Mouse (Mus musculus): ENCODE results near the gene Sgms1. TPM values are rescaled to one million over a fixed set of nuclear protein-coding genes. Genes with fewer than 3 reads are reported as not detected.

Gene Sgms1
- total and polyA plus RNA-seq, 3 experiments = 27.0 to 62.1 (median 60.5) TPM

GRCm38 (mm10) chr19:32311063-32311462 is 78.5 kb downstream of the Sgms1 start:
- Histone ChIP-seq H3K36me3 (ENCODE audit: control insufficient read depth, insufficient read depth, low read length) (no peaks in the 10 kb centered on the region; the same call in none of the 2 replicates), H3K27ac (no peak overlapping the region), H3K4me3 (no peak overlapping the region), H3K79me2 (replicated peaks; ENCODE audit: control insufficient read depth, insufficient read depth, low read length) (0 out of 2 replicates have a peak, but pooled peaks cover 1% of the 10 kb centered on the region), H3K27me3 (ENCODE audit: control insufficient read depth, insufficient read depth, low read length) (no peaks in the 10 kb centered on the region), H3K9ac (ENCODE audit: low read depth, low read length) (no peak overlapping the region), H3K4me1 (ENCODE audit: control insufficient read depth, insufficient read depth, low read length) (peaks cover 4% of the 10 kb centered on the region)
- 71% methylated on average over 3 of the region's 3 CpGs for WGBS
- intact Hi-C loops (cut with DNase I) = no loop called here
- no peak for DNase-seq
- TF ChIP-seq CTCF (IDR thresholded peaks at IDR 0.05) (no peak), POLR2A (IDR thresholded peaks at IDR 0.05; ENCODE audit: insufficient read depth, low read depth, low read length) (no peak), EP300 (IDR thresholded peaks at IDR 0.05; ENCODE audit: insufficient read depth, low read depth, low read length) (no peak)

- intact Hi-C loops (cut with DNase I) = no loop called here
- Histone ChIP-seq H3K27me3 (ENCODE audit: control insufficient read depth, insufficient read depth, low read length) (no peaks in the 10 kb centered on the region), H3K4me1 (ENCODE audit: control insufficient read depth, insufficient read depth, low read length) (peaks cover 5% of the 10 kb centered on the region), H3K36me3 (ENCODE audit: control insufficient read depth, insufficient read depth, low read length) (peaks cover 3% of the 10 kb centered on the region), H3K9ac (ENCODE audit: low read depth, low read length) (no peak overlapping the region), H3K4me3 (no peak overlapping the region), H3K79me2 (replicated peaks; ENCODE audit: control insufficient read depth, insufficient read depth, low read length) (0 out of 2 replicates have a peak, but pooled peaks cover under 1% of the 10 kb centered on the region), H3K27ac (no peak overlapping the region)
- TF ChIP-seq CTCF (IDR thresholded peaks at IDR 0.05) (0 out of 2 replicates have a peak, but pooled peaks have one; percentile 12), POLR2A (IDR thresholded peaks at IDR 0.05; ENCODE audit: insufficient read depth, low read depth, low read length) (no peak), EP300 (IDR thresholded peaks at IDR 0.05; ENCODE audit: insufficient read depth, low read depth, low read length) (no peak)
- no peak for DNase-seq
- WGBS = 96% methylated on average over 5 of the region's 5 CpGs
These were observed 79.0 kb downstream of the Sgms1 start for GRCm38 (mm10) chr19:32310483-32310882.

GRCm38 (mm10) chr19:32309346-32309745 is 80.2 kb downstream of the Sgms1 start:
- Histone ChIP-seq H3K79me2 (replicated peaks; ENCODE audit: control insufficient read depth, insufficient read depth, low read length) (no peaks in the 10 kb centered on the region), H3K36me3 (ENCODE audit: control insufficient read depth, insufficient read depth, low read length) (peaks cover 11% of the 10 kb centered on the region), H3K4me1 (ENCODE audit: control insufficient read depth, insufficient read depth, low read length) (peaks cover 7% of the 10 kb centered on the region), H3K27me3 (ENCODE audit: control insufficient read depth, insufficient read depth, low read length) (no peaks in the 10 kb centered on the region), H3K9ac (ENCODE audit: low read depth, low read length) (no peak overlapping the region), H3K27ac (no peak overlapping the region), H3K4me3 (no peak overlapping the region)
- intact Hi-C loops (cut with DNase I) = no loop called here
- 60% methylated on average over 3 of the region's 3 CpGs for WGBS
- peak; percentile 47 to 72 for DNase-seq
- TF ChIP-seq CTCF (IDR thresholded peaks at IDR 0.05) (no peak), EP300 (IDR thresholded peaks at IDR 0.05; ENCODE audit: insufficient read depth, low read depth, low read length) (0 out of 2 replicates have a peak, but pooled peaks have one; percentile 44)

- DNase-seq = no peak
- Histone ChIP-seq H3K4me1 (ENCODE audit: control insufficient read depth, insufficient read depth, low read length) (peaks cover 7% of the 10 kb centered on the region), H3K27me3 (ENCODE audit: control insufficient read depth, insufficient read depth, low read length) (no peaks in the 10 kb centered on the region), H3K27ac (no peak overlapping the region), H3K36me3 (ENCODE audit: control insufficient read depth, insufficient read depth, low read length) (peaks cover 11% of the 10 kb centered on the region), H3K4me3 (no peak overlapping the region), H3K79me2 (replicated peaks; ENCODE audit: control insufficient read depth, insufficient read depth, low read length) (no peaks in the 10 kb centered on the region), H3K9ac (ENCODE audit: low read depth, low read length) (no peak overlapping the region)
- no peak for TF ChIP-seq EP300 (IDR thresholded peaks at IDR 0.05; ENCODE audit: insufficient read depth, low read depth, low read length)
- no peak for TF ChIP-seq CTCF (IDR thresholded peaks at IDR 0.05)
- TF ChIP-seq POLR2A (IDR thresholded peaks at IDR 0.05; ENCODE audit: insufficient read depth, low read depth, low read length) = no peak
- WGBS = 98% methylated on average over 3 of the region's 3 CpGs
- intact Hi-C loops (cut with DNase I) = no loop called here
These were observed 81.2 kb downstream of the Sgms1 start for GRCm38 (mm10) chr19:32308311-32308710.

- H3K27ac ChIP-seq = peak overlapping the region; percentile 97
- TF ChIP-seq EP300 (IDR thresholded peaks at IDR 0.05; ENCODE audit: insufficient read depth, low read depth, low read length) = peak; percentile 71; the same call in 1 of the 2 replicates
- TF ChIP-seq CTCF (IDR thresholded peaks at IDR 0.05) = no peak
- peak; percentile 62; the same call in 1 of the 2 replicates for TF ChIP-seq POLR2A (IDR thresholded peaks at IDR 0.05; ENCODE audit: insufficient read depth, low read depth, low read length)
- H3K27me3 ChIP-seq (ENCODE audit: control insufficient read depth, insufficient read depth, low read length) = no peaks in the 10 kb centered on the region
- intact Hi-C loops (cut with DNase I) = loop anchor here (1.0 to 5.0 kb wide), 3 partner anchors 93 to 123 kb away; no protein-coding TSS in a partner anchor
- peaks cover 11% of the 10 kb centered on the region for H3K36me3 ChIP-seq (ENCODE audit: control insufficient read depth, insufficient read depth, low read length)
- WGBS = 32% methylated on average over 4 of the region's 4 CpGs
- H3K79me2 ChIP-seq (replicated peaks; ENCODE audit: control insufficient read depth, insufficient read depth, low read length) = no peaks in the 10 kb centered on the region
- no peak overlapping the region for H3K4me3 ChIP-seq
- peak overlapping the region; percentile 49 for H3K9ac ChIP-seq (ENCODE audit: low read depth, low read length)
- H3K4me1 ChIP-seq (ENCODE audit: control insufficient read depth, insufficient read depth, low read length) = peaks cover 15% of the 10 kb centered on the region
- DNase-seq = peak; percentile 63 to 79
These were observed 84.6 kb downstream of the Sgms1 start for GRCm38 (mm10) chr19:32304898-32305297.

- Histone ChIP-seq H3K79me2 (replicated peaks; ENCODE audit: control insufficient read depth, insufficient read depth, low read length) (no peaks in the 10 kb centered on the region), H3K4me3 (0 out of 2 replicates have a peak overlapping the region, but pooled peaks have one; percentile 0), H3K9ac (ENCODE audit: low read depth, low read length) (peak overlapping the region; percentile 49), H3K4me1 (ENCODE audit: control insufficient read depth, insufficient read depth, low read length) (peaks cover 15% of the 10 kb centered on the region), H3K27ac (peak overlapping the region; percentile 97), H3K27me3 (ENCODE audit: control insufficient read depth, insufficient read depth, low read length) (no peaks in the 10 kb centered on the region), H3K36me3 (ENCODE audit: control insufficient read depth, insufficient read depth, low read length) (peaks cover 11% of the 10 kb centered on the region)
- TF ChIP-seq POLR2A (IDR thresholded peaks at IDR 0.05; ENCODE audit: insufficient read depth, low read depth, low read length) = peak; percentile 60
- no peak for TF ChIP-seq CTCF (IDR thresholded peaks at IDR 0.05)
- peak; percentile 99 for TF ChIP-seq EP300 (IDR thresholded peaks at IDR 0.05; ENCODE audit: insufficient read depth, low read depth, low read length)
- DNase-seq = peak; percentile 87 to 90
- intact Hi-C loops (cut with DNase I) = loop anchor here (1.0 to 5.0 kb wide), 3 partner anchors 92 to 122 kb away; no protein-coding TSS in a partner anchor
- 29% methylated on average over 9 of the region's 9 CpGs for WGBS
These were observed 85.3 kb downstream of the Sgms1 start for GRCm38 (mm10) chr19:32304008-32304873.

All from heart, adult 2 months (tissue).